Mouse (Mus musculus) c-Kit-positive CD71-positive TER-119-positive erythroid progenitor cells, embryonic 14.5 days (primary cell): ENCODE results near the gene Smyd4.
A peak's percentile ranks its signal among the peaks of the same experiment; 100 is the strongest.

Source experiments
- DNase-seq: peaks from one replicate; pipeline ENCODE4 v3.0.0-alpha.2; 2013; ENCODE audit warnings: low spot score

The Smyd4 gene

DNA sequence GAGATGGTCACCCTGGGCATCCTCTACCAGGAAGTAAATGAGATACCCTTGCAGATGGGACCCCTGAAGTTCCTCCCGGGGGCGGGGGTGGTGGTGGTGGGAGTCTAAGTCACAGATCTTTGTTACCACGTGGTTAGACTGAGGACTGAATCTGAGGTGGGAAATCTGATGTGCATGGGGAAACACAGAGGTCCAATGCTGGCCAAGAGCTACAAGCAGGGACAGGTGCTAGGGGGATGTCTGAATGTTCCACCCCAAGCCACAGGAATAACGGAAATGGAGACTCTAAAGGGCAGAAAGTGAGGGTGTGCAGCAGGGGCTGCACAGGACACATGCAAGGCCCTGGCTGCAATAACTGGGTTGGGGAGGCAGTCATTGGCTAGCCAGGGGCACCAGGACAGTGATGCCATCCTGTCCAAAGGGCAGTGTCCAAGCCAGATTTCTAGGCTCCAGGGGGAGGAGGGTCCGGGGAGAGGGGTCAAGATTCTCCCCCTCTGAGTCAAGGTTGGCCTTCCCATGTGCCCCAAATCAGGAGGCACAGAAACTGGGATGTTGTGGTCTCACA is 72.7 kb downstream of the Smyd4 start:
- no peak for DNase-seq

DNA sequence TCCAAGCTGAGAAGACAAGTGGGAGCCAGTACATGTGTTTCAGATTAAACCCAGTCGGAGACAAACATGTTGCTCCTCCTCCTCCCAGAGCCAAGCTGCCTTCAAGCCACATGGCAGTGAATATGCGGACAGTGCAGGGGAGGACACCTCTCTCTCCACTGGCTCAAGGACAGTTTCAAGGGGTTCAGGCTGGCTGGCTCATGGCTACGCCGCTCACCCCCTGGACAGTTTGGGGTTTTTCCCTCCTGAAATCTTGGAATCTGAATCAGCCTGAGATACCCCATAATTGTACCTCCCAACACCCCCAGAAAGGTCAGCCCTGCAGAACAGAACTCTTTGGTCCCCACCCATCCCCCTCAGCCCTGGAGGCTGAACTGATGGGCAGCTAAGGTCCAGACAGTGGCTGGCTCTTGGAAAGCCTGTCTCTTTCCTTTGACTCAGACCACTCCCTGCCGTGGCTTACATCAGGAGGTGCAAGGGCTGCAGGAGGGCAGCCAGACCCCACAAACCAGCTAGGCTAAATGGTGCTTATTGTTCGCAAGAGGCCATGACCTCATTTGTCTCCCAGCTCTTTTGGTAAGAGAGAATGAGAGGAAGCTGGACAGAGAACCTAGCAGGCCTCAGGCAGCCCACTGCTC is 73.3 kb downstream of the Smyd4 start:
- DNase-seq = no peak

DNA sequence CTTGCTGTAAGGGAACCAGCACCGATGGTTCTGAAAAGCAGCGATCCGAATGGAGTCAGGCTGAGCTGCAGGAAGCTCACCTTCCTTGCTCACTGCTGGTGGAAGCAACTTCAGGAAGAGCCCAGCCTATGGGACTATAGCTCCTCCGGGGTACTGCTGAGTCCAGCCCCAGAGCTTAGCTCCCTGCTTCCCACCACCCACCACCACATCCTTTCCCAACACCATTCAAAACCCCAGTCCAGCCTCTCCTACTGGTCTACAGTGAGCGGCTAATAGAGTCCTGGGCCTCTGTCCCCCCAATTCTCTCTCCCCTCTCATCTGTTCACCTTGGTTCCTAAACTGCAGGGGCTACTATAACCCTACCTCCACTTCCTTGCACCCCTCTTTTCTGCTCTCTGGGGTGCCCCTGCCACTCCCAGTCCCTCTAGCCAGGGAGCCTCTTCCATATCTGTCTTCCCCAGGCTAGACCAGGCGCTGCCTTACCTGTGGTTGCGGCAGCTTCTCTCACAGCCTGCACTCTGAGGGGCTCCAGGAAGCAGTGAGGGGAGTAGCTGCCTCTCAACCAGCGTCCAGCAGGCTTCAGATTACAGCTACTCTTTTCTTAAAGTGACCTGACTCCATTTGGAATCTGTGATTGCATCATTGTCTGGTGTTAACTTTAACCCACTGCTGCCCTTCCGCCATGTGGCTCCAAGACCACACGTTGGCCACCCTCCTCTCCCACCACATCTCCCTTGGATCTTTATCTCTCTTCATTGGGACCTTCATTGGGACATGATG is 74.0 kb downstream of the Smyd4 start, which contains the start of gene Serpinf1:
Gene Serpinf1 (minus strand): TSS at position 689 of the 780 bp plus-strand sequence.
- no peak for DNase-seq

DNA sequence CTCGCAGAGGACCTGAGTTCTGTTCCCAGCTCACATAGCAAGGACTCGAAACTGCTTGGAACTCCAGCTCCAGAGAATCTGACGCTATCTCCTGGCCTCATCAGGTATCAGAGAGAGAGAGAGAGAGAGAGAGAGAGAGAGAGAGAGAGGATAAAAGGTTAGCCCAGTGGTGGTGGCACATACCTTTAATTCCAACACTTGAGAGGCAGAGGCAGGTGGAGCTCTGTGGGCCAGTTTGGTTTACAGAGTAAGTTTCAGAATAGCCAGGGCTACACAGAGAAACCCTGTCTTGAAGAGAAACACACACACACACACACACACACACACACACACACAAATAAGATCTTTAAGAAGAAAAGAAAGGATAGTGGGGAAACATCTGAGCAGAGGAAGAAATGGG is 74.9 kb downstream of the Smyd4 start:
- DNase-seq = no peak

DNA sequence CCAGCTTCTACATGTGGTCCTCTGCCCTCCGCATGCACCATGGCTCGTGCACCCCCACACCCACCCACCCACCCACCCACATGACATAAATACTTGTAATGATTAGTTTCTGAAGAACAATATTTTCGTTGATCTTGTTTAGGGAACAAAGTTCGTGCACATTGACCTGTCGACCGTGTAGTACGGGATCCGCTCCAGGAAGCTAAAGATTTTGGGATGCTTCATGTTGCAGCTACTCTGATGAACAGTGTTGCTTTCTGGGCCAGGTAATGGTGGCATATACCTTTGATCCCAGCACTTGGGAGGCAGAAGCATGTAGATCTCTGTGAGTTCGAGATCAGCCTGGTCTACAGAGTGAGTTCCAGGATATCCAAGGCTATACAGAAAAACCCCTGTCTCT is 75.8 kb downstream of the Smyd4 start:
- no peak for DNase-seq

DNA sequence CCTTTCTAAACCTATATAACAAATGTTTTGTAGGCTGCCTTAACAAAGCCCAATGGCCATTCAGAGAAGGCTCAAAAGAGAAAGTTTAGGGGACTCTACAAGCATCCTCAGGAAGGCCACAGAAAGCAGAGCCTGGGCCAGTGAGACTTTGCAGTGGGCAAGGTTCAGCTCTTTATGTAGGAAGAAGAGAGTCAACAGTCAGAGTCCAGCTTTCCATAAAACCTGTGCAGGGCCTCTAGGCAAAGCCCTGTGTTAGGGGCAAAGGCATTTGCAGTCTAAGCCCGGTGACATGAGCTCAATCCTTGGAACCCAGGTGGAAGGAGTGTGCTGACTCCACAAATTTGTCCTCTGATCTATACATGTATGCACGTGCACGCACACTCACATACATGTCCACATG is 76.2 kb downstream of the Smyd4 start:
- no peak for DNase-seq

DNA sequence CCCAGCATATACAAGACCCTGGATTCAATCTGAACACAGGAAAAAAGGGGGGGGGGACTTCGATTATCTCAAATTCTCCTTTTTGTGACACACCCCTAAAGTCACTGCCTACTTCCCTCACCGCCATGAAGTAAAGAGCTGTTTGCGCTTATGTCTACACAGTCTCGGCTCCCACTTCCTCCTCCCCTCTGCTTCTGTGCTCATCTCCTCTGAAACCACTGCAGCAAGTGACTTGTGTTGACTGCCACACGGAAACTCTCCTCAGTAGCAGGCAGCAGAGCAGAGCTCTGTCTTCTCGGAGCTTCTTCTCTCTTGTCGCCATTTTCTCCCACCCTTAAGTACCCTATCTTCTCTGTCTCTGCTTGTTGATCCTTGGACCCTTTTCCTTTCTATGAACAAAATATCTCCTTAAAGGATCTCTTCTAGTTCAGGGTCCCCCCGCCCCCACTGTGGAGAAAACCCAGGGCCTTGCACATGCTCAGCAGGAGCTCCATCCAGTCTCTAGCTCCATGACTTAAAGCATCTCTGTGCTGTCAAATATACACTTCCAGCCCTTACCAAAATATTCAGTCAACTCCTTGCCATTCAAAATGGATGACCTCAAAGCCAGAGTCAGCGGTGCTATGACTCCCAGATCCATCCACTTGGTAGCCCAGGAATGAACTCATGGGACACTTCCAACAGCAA is 80.9 kb downstream of the Smyd4 start:
- no peak for DNase-seq

DNA sequence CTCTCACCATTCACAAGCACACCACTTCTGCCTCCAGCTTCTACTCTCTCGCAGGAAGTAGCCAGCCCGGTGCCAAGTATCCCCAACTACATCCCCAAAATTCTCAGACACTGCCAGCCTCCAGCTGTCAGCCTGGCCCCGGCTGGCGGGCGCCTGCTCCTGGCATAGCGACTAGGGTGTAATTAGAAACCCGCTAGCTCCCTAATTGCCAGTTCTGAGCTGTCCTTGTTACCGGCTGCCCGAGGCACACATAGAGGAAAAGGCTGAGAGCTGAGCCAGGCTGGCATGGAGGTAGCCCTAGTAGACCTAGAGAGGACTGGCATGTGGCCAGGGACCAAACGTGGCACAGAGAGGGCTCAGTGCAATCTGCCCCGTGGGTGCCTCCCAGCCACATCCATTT is 83.1 kb downstream of the Smyd4 start:
- no peak for DNase-seq

DNA sequence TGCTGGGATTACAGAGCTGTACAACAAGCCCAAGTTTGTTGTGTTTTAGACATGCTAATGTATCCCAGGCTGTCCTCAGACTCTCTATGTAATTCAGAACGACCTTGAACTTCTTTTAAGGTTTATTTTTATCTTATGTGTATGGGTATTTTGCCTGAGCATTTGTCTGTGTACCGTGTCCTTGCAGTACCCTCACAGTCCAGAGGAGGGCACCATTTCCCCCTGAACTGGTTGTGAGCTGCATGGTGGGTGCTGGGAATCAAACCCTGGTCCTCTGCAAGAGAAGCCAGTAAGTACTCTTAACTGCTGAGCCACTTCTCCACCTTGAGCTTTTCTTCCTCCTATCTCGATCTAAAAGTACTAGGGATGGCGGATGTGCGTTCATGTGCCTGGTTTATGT is 85.9 kb downstream of the Smyd4 start:
- no peak for DNase-seq

DNA sequence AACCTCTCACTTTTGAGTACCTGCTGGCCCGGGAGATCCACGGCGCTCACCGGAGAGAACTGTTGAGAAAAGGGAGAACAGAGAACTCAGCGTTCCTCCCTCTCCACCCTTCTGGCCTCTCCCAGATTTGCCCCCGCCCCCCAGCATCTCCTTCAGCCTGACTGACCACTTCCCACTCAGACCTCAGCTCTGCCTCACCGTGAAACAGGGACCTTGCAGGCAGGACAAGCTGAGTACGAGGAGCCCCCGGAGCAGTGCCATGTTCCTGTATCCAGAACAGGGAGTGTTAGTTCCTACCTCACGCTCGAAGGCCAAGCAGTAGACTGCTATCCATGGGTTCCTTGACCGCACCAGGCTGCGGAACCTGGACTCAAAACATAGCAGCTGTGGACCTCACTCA is 90.0 kb downstream of the Smyd4 start:
- DNase-seq = no peak

DNA sequence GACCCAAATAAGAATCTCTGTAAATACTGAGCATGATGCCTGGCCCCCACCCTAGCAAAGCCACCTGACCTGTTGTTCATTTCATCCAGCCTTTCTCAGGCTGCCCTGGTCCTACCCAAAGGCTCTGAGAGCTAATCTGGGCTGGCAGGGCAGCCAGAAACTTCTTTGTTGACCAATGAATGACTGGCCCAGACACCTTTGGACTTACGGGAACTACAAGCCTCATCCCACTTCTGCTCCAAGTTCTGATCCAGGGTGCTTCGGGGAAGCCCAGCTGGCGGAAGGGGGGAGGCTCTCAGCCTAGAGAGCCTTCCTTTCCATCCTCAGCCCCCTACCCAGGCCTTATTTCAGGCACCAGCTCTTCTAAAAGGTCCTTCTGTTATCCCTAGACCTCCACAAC is 90.6 kb downstream of the Smyd4 start:
- no peak for DNase-seq

DNA sequence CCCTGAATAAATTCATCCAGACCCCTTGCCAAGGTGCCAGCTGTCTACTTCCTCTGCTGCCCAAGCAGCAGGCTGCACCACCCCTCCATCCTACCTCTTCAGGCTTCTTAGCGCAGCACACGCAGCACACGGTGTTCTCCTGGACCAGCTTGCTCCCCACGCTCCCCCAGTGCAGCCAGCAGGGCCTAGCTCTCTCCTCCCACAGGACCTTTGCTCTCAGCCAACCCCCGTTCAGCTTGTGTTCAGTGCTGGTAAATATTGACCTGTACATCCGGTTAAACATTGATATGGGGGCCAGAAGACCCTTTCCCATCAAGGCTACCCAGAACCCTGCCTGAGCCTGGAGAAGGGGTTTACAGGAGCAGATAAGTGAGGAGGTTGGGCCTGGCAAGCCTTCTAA is 91.1 kb downstream of the Smyd4 start, which contains the start of gene Serpinf2:
Gene Serpinf2 (minus strand): TSS at position 229 of the 400 bp plus-strand sequence.
- DNase-seq = no peak

DNA sequence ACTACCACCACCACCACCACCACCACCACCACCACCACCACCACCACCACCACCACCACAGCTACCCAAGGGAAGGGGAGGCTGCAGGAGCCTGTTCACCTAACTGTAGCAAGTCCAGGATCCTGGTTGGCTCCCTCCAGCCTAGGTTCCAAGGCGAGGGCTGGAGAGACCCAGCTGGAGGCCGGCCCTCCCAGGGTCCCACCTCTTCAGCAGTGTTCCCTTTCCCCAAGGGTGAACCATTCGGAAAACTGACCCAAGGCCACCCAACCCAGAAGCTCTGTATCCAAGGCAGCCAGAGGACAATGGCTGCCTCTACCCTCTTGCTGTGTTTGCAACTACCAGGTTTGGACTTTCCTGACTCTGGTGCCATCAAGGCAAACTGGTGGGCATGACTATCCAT is 91.7 kb downstream of the Smyd4 start:
- no peak for DNase-seq

DNA sequence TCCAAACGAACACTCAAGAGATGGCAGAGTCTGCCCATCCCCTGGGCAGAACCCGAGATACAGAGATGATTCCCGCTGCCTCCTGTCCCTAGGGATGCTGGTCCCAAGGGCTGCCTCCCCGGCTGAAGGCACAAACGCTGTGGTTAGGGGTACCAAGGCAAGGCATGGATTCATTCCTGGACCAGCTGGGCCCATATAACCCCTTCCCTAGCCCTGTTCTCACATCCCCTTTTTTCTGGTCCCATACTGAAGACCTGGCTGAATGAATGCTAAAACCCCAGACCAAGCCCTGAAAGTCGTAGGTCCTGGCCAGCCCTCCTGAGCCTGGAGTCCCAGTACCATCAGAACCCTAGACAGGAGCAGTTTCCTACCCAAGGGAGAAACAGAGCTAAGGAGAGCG is 92.8 kb downstream of the Smyd4 start:
- no peak for DNase-seq

DNA sequence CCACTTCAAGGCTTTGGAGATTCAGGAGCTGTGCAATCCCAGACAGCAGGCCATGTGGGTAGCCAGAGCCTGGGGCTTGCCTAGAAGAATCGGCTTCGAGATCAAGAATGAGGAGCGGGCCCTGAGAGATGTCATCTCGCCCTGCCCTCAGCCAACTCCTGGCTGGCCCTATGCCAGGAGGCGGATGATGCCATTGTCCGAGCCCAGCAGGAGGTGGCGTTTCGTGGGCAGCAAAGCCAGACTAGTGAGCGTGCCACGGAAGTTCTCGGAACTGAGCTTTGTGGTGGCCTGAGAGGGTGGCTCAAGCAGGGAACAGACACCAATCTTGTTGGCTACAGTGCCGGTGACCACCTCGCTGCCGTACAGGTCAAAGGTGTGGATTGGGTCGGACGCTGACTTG is 93.4 kb downstream of the Smyd4 start:
- no peak for DNase-seq

DNA sequence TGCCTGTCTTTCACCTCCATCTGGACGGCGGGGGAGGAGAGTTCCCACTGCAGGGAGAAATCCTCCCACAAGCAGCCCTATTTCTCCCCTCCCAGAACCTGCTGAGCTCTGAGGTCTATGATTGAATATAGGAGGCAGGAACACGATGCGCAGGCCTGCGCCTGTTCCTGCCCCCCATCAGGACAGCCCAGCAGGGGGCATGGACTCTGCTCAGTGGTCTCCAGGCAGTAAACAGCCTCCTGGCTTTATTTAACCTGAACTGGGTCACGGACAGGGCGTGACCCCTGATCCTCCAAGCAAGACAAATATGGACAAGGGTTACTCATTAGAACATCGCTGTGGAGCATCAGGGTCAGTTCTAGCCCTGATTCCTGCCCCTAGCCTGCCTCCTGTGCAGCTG is 95.5 kb downstream of the Smyd4 start:
- DNase-seq = no peak

DNA sequence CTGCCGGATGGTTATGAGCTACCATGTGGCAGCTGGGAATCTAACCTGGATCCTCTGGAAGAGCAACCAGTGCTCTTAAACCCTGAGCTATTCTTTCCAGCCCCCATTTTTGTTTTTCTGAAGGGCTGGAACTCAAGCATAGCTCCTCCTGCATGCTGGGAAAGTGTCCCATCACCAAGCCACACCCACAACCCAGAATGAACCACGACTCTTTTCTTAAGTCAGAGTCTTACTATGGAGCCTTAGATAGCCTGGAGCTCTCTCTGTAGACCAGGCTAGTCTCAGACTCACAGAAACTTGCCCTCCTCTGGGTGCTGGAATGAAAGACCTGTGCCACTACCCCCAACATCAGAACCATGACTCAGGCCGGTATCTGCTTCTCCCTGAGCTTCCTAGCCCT is 100.3 kb downstream of the Smyd4 start:
- DNase-seq = no peak

DNA sequence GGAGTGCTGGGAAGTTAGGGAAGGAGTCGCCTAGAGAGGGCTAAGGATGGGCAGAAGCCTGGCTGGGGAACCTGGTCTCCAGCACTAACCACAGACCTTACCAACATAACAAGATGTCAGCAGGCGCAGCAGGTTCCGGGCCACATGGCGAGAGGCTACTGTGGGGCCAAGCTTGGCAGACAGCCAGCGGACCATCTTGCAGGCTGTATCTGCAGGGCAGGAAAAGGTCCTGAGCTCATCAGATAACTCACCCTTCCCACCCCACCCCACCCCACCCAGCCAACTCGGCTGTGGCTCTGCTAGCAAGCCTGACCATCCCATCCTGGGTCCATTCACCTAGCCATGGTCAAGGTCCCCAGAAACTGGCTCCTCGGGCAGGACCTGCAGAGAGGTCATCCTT is 101.5 kb downstream of the Smyd4 start:
- peak; percentile 87 for DNase-seq

DNA sequence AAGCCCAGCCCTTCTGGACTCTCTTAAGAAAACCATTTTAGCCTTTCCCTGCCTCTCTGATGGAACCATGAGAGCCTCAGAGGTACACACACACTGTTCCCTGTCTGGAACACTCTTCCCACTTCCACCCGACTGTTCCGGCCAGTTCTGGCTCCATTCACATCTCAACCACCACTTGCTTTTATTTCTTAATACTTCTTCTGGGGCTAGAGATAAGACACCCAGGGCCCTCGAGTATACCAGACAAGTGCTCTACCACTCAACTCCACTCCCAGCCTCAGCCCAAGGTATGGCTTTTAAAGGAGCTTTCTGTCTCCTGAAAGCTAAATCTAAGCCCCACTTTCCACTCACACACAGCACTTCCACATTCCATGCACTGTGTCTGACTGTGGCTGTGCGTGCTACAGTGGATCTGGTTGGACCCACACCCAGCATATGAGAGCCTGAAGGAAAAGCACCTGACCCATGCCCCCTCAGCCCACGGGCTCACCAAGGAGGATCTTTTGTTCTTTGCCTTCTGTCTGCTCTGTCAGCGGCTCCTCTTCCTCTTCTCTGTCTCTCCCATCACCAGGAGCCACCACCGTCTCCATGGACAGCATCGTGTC is 102.2 kb downstream of the Smyd4 start:
- peak; percentile 82 for DNase-seq

DNA sequence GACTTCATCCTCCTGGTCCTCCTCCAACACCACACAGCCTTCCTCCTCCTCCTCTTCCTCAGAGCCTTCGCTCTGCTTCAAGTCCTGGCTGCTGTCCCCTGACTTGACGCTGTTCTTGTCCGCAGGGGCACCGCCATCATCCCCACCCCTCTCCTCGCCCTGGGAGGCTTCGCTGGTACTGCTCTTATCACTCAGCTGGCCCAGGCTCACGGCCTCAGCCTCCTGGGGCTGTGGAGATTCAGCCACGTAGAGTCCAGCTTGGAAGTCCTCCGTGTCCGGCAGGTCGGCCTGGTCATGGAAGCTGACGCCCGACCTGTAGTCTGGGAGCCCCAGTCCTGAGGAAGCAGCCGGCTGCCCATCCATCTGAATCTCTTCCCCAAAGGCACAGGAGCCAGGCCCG is 102.7 kb downstream of the Smyd4 start:
- no peak for DNase-seq

DNA sequence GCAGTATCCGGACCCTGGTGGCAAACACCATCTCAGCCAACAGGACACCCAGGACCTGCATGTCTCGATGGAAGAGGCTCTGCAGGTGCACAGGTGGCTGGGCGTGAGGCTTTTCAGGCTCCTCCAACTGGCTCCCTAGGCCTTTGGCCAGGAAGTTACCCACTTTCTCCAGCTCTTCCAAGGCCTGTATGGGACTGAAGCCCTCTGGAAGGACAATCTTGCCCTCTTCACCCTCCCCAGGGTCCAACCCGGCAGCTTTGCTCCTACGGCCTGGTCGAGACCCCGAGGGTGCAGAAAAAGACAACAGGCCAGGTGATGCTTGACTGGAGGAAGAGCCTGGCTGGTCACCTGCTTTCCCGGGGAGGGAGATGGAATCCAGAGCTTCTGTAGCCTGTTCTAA is 103.8 kb downstream of the Smyd4 start:
- DNase-seq = no peak

DNA sequence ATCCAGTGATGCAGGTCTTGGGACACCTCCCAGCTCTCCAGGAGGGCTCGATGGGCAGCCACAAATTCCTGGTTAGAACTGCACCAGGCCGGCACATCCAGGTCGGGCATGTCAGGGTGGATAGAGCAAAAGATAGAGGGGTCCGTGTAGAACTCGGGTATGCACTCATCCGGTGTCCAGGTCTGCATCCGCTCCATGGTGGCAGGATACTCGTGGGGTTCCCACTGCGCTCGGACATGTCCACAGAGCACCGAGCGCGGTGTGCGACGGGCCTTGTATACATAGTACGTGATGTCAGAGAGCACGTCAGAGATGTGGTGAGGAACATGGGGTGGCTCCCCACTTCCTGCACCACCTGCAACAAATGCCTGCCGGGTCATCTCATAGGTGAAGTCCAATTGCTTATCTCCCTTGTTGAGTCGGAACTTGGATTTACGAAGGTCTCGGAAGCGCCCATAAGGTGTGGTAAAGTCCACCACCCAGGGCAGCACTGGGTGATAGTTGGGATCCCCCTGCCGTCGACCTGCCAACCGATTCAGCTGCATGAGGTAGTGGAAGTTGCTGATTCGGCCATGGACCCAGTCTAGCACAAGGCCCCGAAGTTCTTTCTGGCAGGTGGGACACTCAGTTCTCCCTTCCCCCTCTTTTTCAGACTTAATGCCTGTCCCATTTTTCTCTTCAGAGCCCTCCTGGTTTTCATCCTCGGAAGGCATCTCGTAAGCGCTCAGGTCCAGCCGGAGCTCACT is 104.8 kb downstream of the Smyd4 start:
- DNase-seq = no peak
